Mouse (Mus musculus) forebrain, embryonic 15.5 days (tissue): ENCODE results near the gene Gsdma2. TPM values are rescaled to one million over a fixed set of nuclear protein-coding genes. Genes with fewer than 3 reads are reported as not detected.
"Not testable (repeated sequence)": the region's sequence is repeated elsewhere in the genome, so short reads cannot be mapped to it uniquely, and the experiment has no call there.

Source experiments
- ATAC-seq: fragments of 200-750 bp; cut with Nextera tagmentation; replicated peaks from 2 replicates; pipeline ENCODE4 v1.8.0; 2017; ENCODE audit warnings: mild to moderate bottlenecking, moderate TSS enrichment, moderate library complexity
- H3K27ac ChIP-seq: fragments of 300-500 bp; sonication (generic); replicated peaks from 2 replicates; pipeline ENCODE4 v1.5.1; 2015; ENCODE audit warnings: mild to moderate bottlenecking, inconsistent platforms
- H3K27me3 ChIP-seq: fragments of 300-500 bp; sonication (generic); 2 replicates; pipeline ENCODE4 v1.6.1; 2015; ENCODE audit warnings: inconsistent platforms
- H3K36me3 ChIP-seq: fragments of 300-500 bp; sonication (generic); 2 replicates; pipeline ENCODE4 v1.6.1; 2015; ENCODE audit warnings: mild to moderate bottlenecking, inconsistent platforms
- H3K4me1 ChIP-seq: fragments of 300-500 bp; sonication (generic); 2 replicates; pipeline ENCODE4 v1.6.1; 2015; ENCODE audit warnings: inconsistent platforms
- H3K4me2 ChIP-seq: fragments of 300-500 bp; sonication (generic); replicated peaks from 2 replicates; pipeline ENCODE4 v1.6.1; 2015; ENCODE audit warnings: mild to moderate bottlenecking, inconsistent platforms
- H3K4me3 ChIP-seq: fragments of 300-500 bp; sonication (generic); 2 replicates; pipeline ENCODE4 v1.5.1; 2015; ENCODE audit warnings: mild to moderate bottlenecking, inconsistent platforms
- H3K9ac ChIP-seq: fragments of 300-500 bp; sonication (generic); replicated peaks from 2 replicates; pipeline ENCODE4 v1.6.1; 2015; ENCODE audit warnings: mild to moderate bottlenecking, inconsistent platforms
- H3K9me3 ChIP-seq: fragments of 300-500 bp; sonication (generic); 2 replicates; pipeline ENCODE4 v1.6.1; 2016; ENCODE audit warnings: inconsistent platforms
- WGBS: fragments of 180-500 bp; shearing (Covaris S2); methylation state at CpG from one replicate; pipeline ENCODE4 v1.1.7; 2015; ENCODE audit warnings: mixed read lengths; 5-methylcytosine and 5-hydroxymethylcytosine counted together
- polyA plus RNA-seq: library from polyadenylated mRNA; unstranded; fragments of >200 nt; fragmentation: Nextera tagmentation; extraction: Ambion mirVana; gene quantifications from 2 replicates; pipeline ENCODE4 v1.2.1, GENCODE M21; 2015

The Gsdma2 gene
- polyA plus RNA-seq, result not detected in 2 replicates

- no peaks in the 10 kb centered on the region for H3K4me1 ChIP-seq
- no peak within 1 kb of the TSS for H3K4me3 ChIP-seq
- H3K27me3 ChIP-seq, result no peaks in the 10 kb centered on the region
- H3K27ac ChIP-seq, result no peak within 1 kb of the TSS
- H3K4me2 ChIP-seq, result no peak within 1 kb of the TSS
- no peak within 1 kb of the TSS for H3K9ac ChIP-seq
- no peaks in the 10 kb centered on the region for H3K36me3 ChIP-seq
- no peaks in the 10 kb centered on the region for H3K9me3 ChIP-seq
- ATAC-seq, result no peak
- WGBS, result 66% methylated on average over 2 of the region's 2 CpGs
Observed at GRCm38 (mm10) chr11:98646459-98646858, at the start of gene Gsdma2. TSS of gene Gsdma2 (plus strand) at chr11:98646759.

- H3K4me2 ChIP-seq, result no peak overlapping the region
- no peaks in the 10 kb centered on the region for H3K9me3 ChIP-seq
- H3K4me3 ChIP-seq, result no peak overlapping the region
- WGBS, result 38% methylated on average over 5 of the region's 6 CpGs
- no peak for ATAC-seq
- H3K36me3 ChIP-seq, result no peaks in the 10 kb centered on the region
- H3K27me3 ChIP-seq, result peaks cover 4% of the 10 kb centered on the region; the same call in 1 of the 2 replicates
- H3K27ac ChIP-seq, result no peak overlapping the region
- H3K4me1 ChIP-seq, result peaks cover 12% of the 10 kb centered on the region
- no peak overlapping the region for H3K9ac ChIP-seq
Observed at GRCm38 (mm10) chr11:98597363-98597762, 49.2 kb upstream of the Gsdma2 start.

GRCm38 (mm10) chr11:98597991-98598390 lies 48.6 kb upstream of the Gsdma2 start, which contains the start of gene Lrrc3c:
TSS of gene Lrrc3c (plus strand) at chr11:98598291.
- peaks cover 4% of the 10 kb centered on the region; the same call in 1 of the 2 replicates for H3K27me3 ChIP-seq
- H3K9ac ChIP-seq, result no peak within 1 kb of the TSS
- no peak within 1 kb of the TSS for H3K4me3 ChIP-seq
- no peak for ATAC-seq
- no peaks in the 10 kb centered on the region for H3K36me3 ChIP-seq
- H3K4me1 ChIP-seq, result peaks cover 12% of the 10 kb centered on the region
- H3K27ac ChIP-seq, result no peak within 1 kb of the TSS
- WGBS, result 89% methylated on average over 8 of the region's 8 CpGs
- H3K9me3 ChIP-seq, result no peaks in the 10 kb centered on the region
- H3K4me2 ChIP-seq, result peak within 1 kb of the TSS; percentile 31; the same call in 1 of the 2 replicates

DNA sequence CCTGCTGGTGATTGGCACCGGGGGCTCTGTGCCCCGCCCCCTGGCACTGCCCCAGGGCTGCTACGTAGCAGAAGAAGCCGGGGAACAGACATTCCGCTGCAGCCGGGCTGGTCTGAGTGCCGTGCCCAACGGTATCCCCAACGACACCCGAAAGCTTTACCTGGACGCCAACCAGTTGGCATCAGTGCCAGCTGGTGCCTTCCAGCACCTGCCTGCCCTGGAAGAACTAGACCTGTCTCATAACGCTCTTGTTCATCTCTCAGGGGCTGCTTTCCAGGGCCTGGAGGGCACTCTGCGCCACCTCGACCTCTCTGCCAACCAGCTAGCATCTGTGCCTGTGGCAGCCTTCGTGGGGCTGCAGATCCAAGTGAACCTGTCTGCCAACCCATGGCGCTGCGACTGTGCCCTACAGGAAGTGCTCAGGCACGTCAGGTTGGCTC lies 47.7 kb upstream of the Gsdma2 start:
- WGBS, result 54% methylated on average over 18 of the region's 18 CpGs
- H3K4me1 ChIP-seq, result peaks cover 12% of the 10 kb centered on the region
- H3K27ac ChIP-seq, result no peak overlapping the region
- H3K9me3 ChIP-seq, result no peaks in the 10 kb centered on the region
- H3K4me3 ChIP-seq, result no peak overlapping the region
- peaks cover 4% of the 10 kb centered on the region; the same call in 1 of the 2 replicates for H3K27me3 ChIP-seq
- no peaks in the 10 kb centered on the region for H3K36me3 ChIP-seq
- ATAC-seq, result no peak
- H3K4me2 ChIP-seq, result peak overlapping the region; percentile 31; the same call in 1 of the 2 replicates
- H3K9ac ChIP-seq, result no peak overlapping the region

DNA sequence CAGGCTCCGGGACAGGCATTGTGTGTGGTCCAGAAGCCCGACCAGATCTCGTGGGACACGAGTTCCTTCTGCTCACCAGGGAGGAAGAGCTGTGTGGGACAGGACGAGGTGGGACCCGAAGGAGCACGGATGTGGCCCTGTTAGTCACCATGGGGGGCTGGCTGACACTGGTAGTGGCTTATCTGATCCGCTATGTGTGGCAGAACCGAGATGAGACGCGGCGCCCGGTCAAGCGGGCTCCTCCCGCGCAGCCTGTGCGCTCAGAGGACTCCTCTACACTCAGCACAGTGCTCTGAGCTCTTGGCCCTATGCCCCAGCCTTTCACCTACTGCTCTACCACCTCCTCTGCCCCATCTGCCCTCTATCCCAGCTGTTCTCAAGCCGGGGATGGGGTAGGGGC lies 47.3 kb upstream of the Gsdma2 start:
- no peaks in the 10 kb centered on the region for H3K9me3 ChIP-seq
- 37% methylated on average over 18 of the region's 18 CpGs for WGBS
- H3K9ac ChIP-seq, result no peak overlapping the region
- no peak for ATAC-seq
- H3K4me3 ChIP-seq, result no peak overlapping the region
- H3K27ac ChIP-seq, result no peak overlapping the region
- no peaks in the 10 kb centered on the region for H3K36me3 ChIP-seq
- H3K4me2 ChIP-seq, result peak overlapping the region; percentile 31; the same call in 1 of the 2 replicates
- H3K27me3 ChIP-seq, result peaks cover 4% of the 10 kb centered on the region; the same call in 1 of the 2 replicates
- peaks cover 12% of the 10 kb centered on the region for H3K4me1 ChIP-seq

DNA sequence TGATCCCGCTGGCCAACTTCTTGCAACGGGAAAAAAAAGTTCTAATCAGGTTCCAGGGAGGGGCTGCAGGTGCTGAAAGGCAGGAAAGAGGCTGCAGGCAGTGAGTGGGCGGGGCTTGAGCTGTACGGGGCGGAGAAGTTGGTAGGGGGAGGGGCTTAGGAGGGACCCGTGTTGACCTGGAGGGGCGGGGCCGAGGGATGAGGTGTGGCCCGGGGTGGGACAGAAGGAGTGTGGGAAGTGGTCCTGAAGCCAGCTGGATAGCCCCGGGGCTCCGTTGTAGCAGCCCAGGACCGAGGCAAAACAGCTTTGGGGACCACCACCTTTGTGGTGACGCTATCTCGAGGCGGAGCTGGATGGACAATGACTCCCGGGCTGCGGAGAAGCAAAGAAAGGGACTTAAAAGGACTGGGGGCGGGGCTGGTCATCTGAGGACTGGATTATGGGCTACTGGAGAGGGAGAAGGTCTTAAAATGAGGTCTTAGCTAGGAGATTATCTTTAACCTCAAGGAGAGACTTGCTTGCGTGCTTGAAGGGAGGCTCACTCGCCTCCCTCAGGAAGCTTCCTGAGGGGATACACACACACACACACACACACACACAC lies 44.4 kb upstream of the Gsdma2 start:
- ATAC-seq, result no peak
- under 1% methylated on average over 20 of the region's 20 CpGs for WGBS
- no peak overlapping the region for H3K27ac ChIP-seq
- no peak overlapping the region for H3K9ac ChIP-seq
- H3K4me1 ChIP-seq, result peaks cover 12% of the 10 kb centered on the region
- peak overlapping the region; percentile 20 for H3K4me3 ChIP-seq
- H3K4me2 ChIP-seq, result peak overlapping the region; percentile 38
- peaks cover 4% of the 10 kb centered on the region; the same call in 1 of the 2 replicates for H3K27me3 ChIP-seq
- H3K9me3 ChIP-seq, result no peaks in the 10 kb centered on the region
- no peaks in the 10 kb centered on the region for H3K36me3 ChIP-seq

GRCm38 (mm10) chr11:98603953-98604352 lies 42.6 kb upstream of the Gsdma2 start:
- H3K9ac ChIP-seq, result no peak overlapping the region
- peaks cover 9% of the 10 kb centered on the region for H3K4me1 ChIP-seq
- peaks cover 1% of the 10 kb centered on the region; the same call in 1 of the 2 replicates for H3K27me3 ChIP-seq
- no peak overlapping the region for H3K27ac ChIP-seq
- H3K4me2 ChIP-seq, result no peak overlapping the region
- H3K36me3 ChIP-seq, result no peaks in the 10 kb centered on the region
- H3K9me3 ChIP-seq, result no peaks in the 10 kb centered on the region
- WGBS, result 84% methylated on average over 2 of the region's 2 CpGs
- no peak overlapping the region for H3K4me3 ChIP-seq
- no peak for ATAC-seq

DNA sequence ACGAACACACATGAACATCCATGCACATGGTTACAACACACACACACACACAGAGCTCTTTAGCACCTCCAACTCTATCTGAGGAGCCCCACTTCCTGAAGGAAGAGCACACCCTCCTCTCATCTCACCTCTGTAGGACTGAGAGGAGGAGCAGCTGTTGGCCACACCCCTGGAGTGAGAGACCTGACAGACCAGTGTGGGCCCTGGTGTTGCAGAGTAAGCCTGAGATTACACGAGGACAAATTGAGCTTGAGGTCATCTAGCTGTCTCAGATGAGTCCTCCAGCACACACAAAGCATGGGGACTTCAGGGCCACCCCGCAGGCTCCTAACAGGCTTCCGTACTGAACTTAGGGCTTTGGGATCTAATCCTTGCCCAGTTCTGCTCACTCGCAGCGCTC lies 41.6 kb upstream of the Gsdma2 start:
- WGBS, result 73% methylated on average over 6 of the region's 6 CpGs
- not testable (repeated sequence) for H3K27me3 ChIP-seq, H3K4me2 ChIP-seq, H3K4me1 ChIP-seq, H3K4me3 ChIP-seq, ATAC-seq, H3K9me3 ChIP-seq, H3K9ac ChIP-seq, H3K27ac ChIP-seq, H3K36me3 ChIP-seq

- Histone ChIP-seq H3K4me2 (no peak overlapping the region), H3K9me3 (no peaks in the 10 kb centered on the region), H3K9ac (no peak overlapping the region), H3K36me3 (no peaks in the 10 kb centered on the region), H3K27me3 (no peaks in the 10 kb centered on the region), H3K4me3 (no peak overlapping the region), H3K4me1 (peaks cover 4% of the 10 kb centered on the region), H3K27ac (no peak overlapping the region)
- ATAC-seq, result no peak
- WGBS, result 6% methylated on average over 3 of the region's 3 CpGs
Observed at GRCm38 (mm10) chr11:98606763-98607162, 39.8 kb upstream of the Gsdma2 start.

GRCm38 (mm10) chr11:98620791-98621190 lies 25.8 kb upstream of the Gsdma2 start:
- no peak overlapping the region for H3K4me3 ChIP-seq
- no peak for ATAC-seq
- no peaks in the 10 kb centered on the region for H3K9me3 ChIP-seq
- H3K36me3 ChIP-seq, result no peaks in the 10 kb centered on the region
- H3K4me1 ChIP-seq, result no peaks in the 10 kb centered on the region
- no peak overlapping the region for H3K27ac ChIP-seq
- H3K27me3 ChIP-seq, result no peaks in the 10 kb centered on the region
- H3K9ac ChIP-seq, result no peak overlapping the region
- no peak overlapping the region for H3K4me2 ChIP-seq
- 94% methylated on average over 13 of the region's 13 CpGs for WGBS

- not testable (repeated sequence) for ATAC-seq, H3K4me3 ChIP-seq, H3K9ac ChIP-seq, H3K4me2 ChIP-seq, H3K27me3 ChIP-seq, H3K4me1 ChIP-seq, H3K9me3 ChIP-seq, H3K27ac ChIP-seq, H3K36me3 ChIP-seq
- WGBS, result 86% methylated on average over 6 of the region's 6 CpGs
Observed at GRCm38 (mm10) chr11:98623981-98624380, 22.6 kb upstream of the Gsdma2 start.

DNA sequence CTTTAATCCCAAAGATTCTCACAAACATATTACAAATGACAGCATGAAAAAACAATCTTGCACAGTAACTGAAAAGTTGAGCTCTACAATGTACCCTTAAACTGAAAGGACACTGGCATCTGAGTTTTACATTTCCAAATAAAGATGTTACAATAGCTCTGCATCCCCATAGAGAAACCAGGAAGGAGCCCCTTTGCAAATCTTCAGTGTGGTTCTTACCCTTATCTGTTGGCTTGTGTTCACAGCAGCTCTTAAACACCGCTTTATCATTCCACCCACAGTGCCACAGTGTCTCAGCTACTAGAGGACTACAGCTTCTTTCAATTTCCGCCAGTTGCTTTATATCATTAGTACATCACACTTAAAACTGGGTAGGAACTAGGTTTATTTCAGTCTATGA lies 22.2 kb upstream of the Gsdma2 start:
- ATAC-seq, H3K4me3 ChIP-seq, H3K36me3 ChIP-seq, H3K9ac ChIP-seq, H3K9me3 ChIP-seq, H3K4me1 ChIP-seq, H3K27ac ChIP-seq, H3K4me2 ChIP-seq, H3K27me3 ChIP-seq: not testable (repeated sequence)
- 95% methylated on average over 2 of the region's 2 CpGs for WGBS
